Mouse (Mus musculus): ENCODE results near the gene 0610009B22Rik. TPM values are rescaled to one million over a fixed set of nuclear protein-coding genes. Genes with fewer than 3 reads are reported as not detected.
"Not testable (repeated sequence)": the region's sequence is repeated elsewhere in the genome, so short reads cannot be mapped to it uniquely, and the experiment has no call there.

Gene 0610009B22Rik
- polyA plus RNA-seq (2015; fragmentation: Nextera tagmentation; extraction: Ambion mirVana): 105 and 119 TPM in 2 replicates

DNA sequence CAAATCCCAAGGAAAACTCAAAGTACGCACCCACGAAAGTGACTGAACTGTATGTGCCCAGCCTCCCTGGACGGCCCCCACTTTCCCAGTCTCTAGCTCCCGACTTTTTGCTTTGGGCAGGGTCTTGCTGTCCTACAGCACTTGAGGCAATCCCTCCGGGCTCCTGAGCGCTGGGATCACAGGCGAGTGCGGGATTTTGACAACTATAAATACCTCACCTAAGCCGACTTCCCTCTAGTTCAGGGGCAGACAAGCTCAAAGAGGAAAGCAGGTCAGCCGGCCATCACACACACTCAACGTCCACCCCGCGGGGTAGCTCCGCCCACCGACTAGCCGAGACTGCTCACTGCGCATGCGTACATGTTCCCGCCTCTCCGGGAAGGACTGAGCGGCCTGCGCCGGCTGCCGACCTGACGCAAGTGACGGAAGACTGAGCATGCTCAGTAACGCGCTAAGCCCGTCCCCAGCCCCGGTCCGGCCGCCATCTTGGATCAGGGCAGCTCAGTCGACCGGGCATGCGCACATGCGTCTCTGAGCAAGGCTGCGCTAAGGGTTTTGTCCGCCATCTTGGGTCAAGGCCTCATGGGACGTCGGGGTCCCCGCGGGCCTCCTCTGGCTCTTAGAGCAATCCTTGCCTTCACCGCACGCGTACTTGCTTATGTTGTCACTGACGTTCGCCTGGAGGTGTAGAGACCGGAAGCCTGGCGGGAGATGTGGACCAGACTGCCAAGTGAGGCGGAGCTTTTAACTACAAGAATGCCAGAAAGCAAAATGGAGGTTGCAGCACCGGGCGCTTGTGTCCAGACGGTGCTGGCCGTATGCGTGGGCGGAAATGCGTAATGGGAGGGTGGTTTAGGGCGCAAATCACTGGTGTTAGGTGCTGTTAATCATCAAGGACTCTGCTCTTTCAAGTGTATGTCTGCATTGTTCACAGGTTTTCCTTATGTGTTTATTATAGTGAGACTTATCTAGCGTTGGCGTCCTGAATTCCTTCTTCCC, at the start of gene 0610009B22Rik:
TSS of gene 0610009B22Rik (minus strand) at position 545 of the 999 bp plus-strand sequence.
- Histone ChIP-seq H3K4me1 (peaks cover 10% of the 10 kb centered on the region), H3K4me3 (peak within 1 kb of the TSS; percentile 60), H3K27ac (peak within 1 kb of the TSS; percentile 99), H3K4me2 (peak within 1 kb of the TSS; percentile 69), H3K9ac (peak within 1 kb of the TSS; percentile 78), H3K36me3 (ENCODE audit: poor library complexity, severe bottlenecking) (peaks cover 11% of the 10 kb centered on the region; the same call in 1 of the 2 replicates), H3K27me3 (no peaks in the 10 kb centered on the region), H3K9me3 (replicated peaks) (no peaks in the 10 kb centered on the region)
- ATAC-seq: peak; percentile 99
- WGBS: under 1% methylated on average over 60 of the region's 60 CpGs

DNA sequence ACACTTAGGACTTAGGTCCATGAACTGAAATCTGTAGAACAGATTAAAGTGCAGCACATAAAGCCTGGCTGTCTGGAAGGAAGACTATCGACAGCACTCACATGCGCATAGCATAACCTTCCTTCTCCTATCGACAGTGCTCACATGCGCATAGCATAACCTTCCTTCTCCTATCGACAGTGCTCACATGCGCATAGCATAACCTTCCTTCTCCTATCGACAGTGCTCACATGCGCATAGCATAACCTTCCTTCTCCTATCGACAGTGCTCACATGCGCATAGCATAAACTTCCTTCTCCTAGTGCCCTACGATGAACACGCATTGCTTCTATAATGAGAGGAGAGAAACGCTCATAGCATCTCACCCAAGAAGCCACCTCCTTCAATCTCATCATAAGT, 45.5 kb upstream of the 0610009B22Rik start:
- not testable (repeated sequence) for H3K4me2 ChIP-seq; H3K9ac ChIP-seq; H3K27ac ChIP-seq; H3K27me3 ChIP-seq; H3K4me3 ChIP-seq; H3K4me1 ChIP-seq; ATAC-seq; H3K9me3 ChIP-seq (replicated peaks)
- WGBS: 97% methylated on average over 13 of the region's 13 CpGs
- H3K36me3 ChIP-seq (ENCODE audit: poor library complexity, severe bottlenecking): peaks cover 25% of the 10 kb centered on the region

DNA sequence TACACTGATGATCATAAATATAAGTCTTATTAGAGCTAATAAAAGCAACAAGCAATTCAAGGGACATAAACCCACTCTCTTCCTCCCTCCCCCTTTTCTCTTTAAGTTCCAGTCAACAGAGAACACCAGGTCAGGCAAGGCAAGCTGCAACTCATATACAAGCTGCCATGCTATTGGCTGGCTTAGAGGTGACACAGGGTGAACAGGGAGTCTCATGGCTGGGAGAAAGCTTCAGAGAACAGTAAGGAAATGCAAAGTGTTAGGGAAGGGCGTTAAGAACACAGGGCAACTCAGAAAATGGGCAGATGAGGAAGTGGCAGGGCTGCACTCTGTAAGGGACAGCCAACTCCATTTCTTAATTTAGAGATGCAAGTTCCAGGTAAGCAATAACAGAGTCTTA, 44.2 kb upstream of the 0610009B22Rik start:
- no peak overlapping the region for H3K4me2 ChIP-seq
- no peak for ATAC-seq
- no peaks in the 10 kb centered on the region for H3K27me3 ChIP-seq
- no peaks in the 10 kb centered on the region for H3K9me3 ChIP-seq (replicated peaks)
- peaks cover 25% of the 10 kb centered on the region for H3K36me3 ChIP-seq (ENCODE audit: poor library complexity, severe bottlenecking)
- no peak overlapping the region for H3K27ac ChIP-seq
- WGBS: 71% methylated on average over 1 of the region's 1 CpGs
- H3K4me1 ChIP-seq: no peaks in the 10 kb centered on the region
- no peak overlapping the region for H3K9ac ChIP-seq
- no peak overlapping the region for H3K4me3 ChIP-seq

DNA sequence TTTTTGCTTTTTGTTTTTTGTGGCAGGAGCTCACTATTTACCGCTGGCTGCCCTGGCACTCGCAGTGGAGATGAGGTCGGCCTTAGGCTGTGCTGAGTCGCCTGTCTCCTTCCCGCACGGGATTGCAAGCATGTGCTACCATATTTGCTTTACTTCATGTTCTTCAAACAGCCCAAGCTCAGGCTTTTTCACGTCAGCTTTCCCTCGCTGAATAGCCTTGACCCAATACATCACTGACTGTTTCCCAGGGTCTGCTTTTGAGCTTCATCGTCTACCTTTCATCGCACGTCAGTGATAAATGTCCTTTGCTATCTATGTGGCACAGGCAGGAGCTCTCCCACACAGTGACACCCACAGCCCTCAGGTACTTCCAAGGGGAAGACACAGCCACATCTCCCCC, 32.4 kb upstream of the 0610009B22Rik start:
- H3K4me3 ChIP-seq: no peak overlapping the region
- H3K36me3 ChIP-seq (ENCODE audit: poor library complexity, severe bottlenecking): peaks cover 81% of the 10 kb centered on the region
- H3K4me2 ChIP-seq: no peak overlapping the region
- H3K9ac ChIP-seq: no peak overlapping the region
- ATAC-seq: no peak
- H3K27me3 ChIP-seq: no peaks in the 10 kb centered on the region
- no peak overlapping the region for H3K27ac ChIP-seq
- H3K4me1 ChIP-seq: no peaks in the 10 kb centered on the region
- 97% methylated on average over 11 of the region's 11 CpGs for WGBS
- H3K9me3 ChIP-seq (replicated peaks): no peaks in the 10 kb centered on the region

DNA sequence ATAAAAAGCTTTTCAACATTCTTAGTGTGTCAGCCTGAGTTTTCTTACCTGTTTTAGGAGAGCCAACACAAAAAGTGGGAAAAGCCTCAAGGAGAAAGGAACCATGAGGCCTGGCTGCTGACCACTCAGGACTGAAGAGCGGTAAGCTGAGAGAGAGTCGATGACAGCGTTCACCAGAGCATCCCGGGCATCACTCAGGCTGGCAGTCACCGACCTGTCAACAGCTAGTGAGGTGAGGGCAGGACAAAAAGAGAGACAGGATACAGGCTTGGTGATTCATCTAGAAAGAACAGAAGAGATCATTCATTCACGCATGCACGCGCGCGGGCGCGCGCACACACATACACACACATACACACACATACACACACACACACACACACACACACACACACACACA, 18.4 kb upstream of the 0610009B22Rik start:
- Histone ChIP-seq H3K9ac (no peak overlapping the region), H3K9me3 (replicated peaks) (no peaks in the 10 kb centered on the region), H3K36me3 (ENCODE audit: poor library complexity, severe bottlenecking) (peaks cover 73% of the 10 kb centered on the region), H3K4me2 (no peak overlapping the region), H3K4me3 (no peak overlapping the region), H3K4me1 (no peaks in the 10 kb centered on the region), H3K27ac (no peak overlapping the region), H3K27me3 (no peaks in the 10 kb centered on the region)
- WGBS: 95% methylated on average over 12 of the region's 13 CpGs
- no peak for ATAC-seq

- H3K9ac ChIP-seq: no peak overlapping the region
- H3K4me2 ChIP-seq: no peak overlapping the region
- WGBS: 95% methylated on average over 10 of the region's 10 CpGs
- no peak for ATAC-seq
- no peaks in the 10 kb centered on the region for H3K4me1 ChIP-seq
- H3K27me3 ChIP-seq: no peaks in the 10 kb centered on the region
- H3K36me3 ChIP-seq (ENCODE audit: poor library complexity, severe bottlenecking): peaks cover 73% of the 10 kb centered on the region
- no peak overlapping the region for H3K27ac ChIP-seq
- H3K4me3 ChIP-seq: no peak overlapping the region
- H3K9me3 ChIP-seq (replicated peaks): no peaks in the 10 kb centered on the region
Measured at GRCm38 (mm10) chr11:51706451-51706850, 17.8 kb upstream of the 0610009B22Rik start.

DNA sequence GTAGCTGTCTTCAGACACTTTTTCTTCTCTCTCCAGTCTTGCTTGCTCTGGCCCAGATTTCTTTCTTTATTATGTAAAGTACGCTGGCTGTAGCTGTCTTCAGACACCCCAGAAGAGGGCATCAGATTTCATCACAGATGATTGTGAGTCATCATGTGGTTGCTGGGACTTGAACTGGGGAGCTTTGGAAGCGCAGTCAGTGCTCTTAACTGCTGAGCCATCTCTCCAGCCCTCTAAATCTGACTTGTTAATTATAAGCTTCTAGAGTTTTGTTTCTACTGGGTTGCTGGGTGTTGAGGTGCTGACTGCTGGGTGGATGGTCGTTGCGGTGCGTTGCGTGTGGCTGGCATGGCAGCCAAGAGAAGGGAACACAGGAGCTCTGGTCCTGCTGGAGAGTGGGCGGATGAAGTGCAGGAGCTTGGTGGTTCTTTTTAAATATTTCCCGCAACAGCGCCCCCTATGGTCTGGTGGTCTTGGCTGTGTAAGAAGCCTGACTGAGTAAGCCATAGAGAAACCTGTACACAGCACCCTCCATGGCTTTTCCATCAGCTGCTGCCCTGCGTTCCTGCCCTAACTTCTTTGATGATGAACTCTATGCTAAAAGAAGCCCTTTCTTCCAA, 14.8 kb upstream of the 0610009B22Rik start:
- Histone ChIP-seq H3K4me2 (no peak overlapping the region), H3K9me3 (replicated peaks) (no peaks in the 10 kb centered on the region), H3K4me1 (no peaks in the 10 kb centered on the region), H3K36me3 (ENCODE audit: poor library complexity, severe bottlenecking) (peaks cover 78% of the 10 kb centered on the region), H3K27ac (no peak overlapping the region), H3K27me3 (no peaks in the 10 kb centered on the region), H3K9ac (no peak overlapping the region), H3K4me3 (no peak overlapping the region)
- WGBS: 68% methylated on average over 10 of the region's 10 CpGs
- no peak for ATAC-seq

DNA sequence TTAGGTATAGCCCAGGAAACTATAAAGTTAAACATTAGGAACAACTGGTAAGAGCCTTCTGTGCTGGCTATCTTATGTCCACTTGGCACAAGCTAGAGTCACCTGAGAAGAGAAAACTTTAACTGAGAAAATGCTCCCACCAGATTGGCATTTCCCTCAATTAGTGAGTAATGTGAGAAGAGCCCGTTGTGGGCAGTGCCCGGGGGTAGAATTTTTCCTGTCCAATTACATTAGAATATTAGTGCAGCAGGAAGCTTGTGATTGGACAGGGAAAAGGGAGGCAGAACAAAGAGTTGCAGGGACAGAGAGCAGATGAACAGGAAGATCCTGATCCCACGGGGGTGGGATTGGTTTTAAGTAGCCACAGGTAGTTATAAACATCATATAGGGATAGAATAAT, 14.2 kb upstream of the 0610009B22Rik start:
- H3K9me3 ChIP-seq (replicated peaks): no peaks in the 10 kb centered on the region
- H3K4me1 ChIP-seq: no peaks in the 10 kb centered on the region
- H3K27ac ChIP-seq: no peak overlapping the region
- H3K4me2 ChIP-seq: no peak overlapping the region
- no peak overlapping the region for H3K4me3 ChIP-seq
- no peak overlapping the region for H3K9ac ChIP-seq
- H3K27me3 ChIP-seq: no peaks in the 10 kb centered on the region
- H3K36me3 ChIP-seq (ENCODE audit: poor library complexity, severe bottlenecking): peaks cover 79% of the 10 kb centered on the region
- 68% methylated on average over 3 of the region's 3 CpGs for WGBS
- no peak for ATAC-seq

GRCm38 (mm10) chr11:51694984-51695383, 6.3 kb upstream of the 0610009B22Rik start:
- H3K4me2 ChIP-seq: no peak overlapping the region
- WGBS: 95% methylated on average over 3 of the region's 3 CpGs

DNA sequence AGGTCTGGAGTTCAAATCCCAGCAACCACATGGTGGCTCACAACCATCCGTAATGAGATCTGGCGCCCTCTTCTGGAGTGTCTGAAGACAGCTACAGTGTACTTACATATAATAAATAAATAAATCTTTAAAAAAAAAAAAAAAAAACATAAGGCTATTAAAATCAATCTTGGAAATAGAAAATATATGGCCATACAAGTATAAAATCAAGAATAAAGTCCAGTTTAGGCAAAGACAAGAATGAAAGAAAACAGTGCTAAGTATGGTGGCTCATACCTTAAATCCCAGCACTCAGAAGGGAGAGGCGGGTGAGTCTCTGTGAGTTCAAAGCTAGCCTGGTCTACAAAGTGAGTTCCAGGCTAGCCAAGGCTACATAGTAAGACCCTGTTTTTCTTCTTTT, 1.9 kb upstream of the 0610009B22Rik start:
- H3K9me3 ChIP-seq (replicated peaks); H3K4me2 ChIP-seq; H3K4me3 ChIP-seq; H3K36me3 ChIP-seq (ENCODE audit: poor library complexity, severe bottlenecking); H3K9ac ChIP-seq; H3K27ac ChIP-seq; H3K27me3 ChIP-seq; H3K4me1 ChIP-seq; ATAC-seq: not testable (repeated sequence)
- 61% methylated on average over 3 of the region's 3 CpGs for WGBS

More at GRCm38 (mm10) chr11:51694984-51695383, 6.3 kb upstream of the 0610009B22Rik start:
- Histone ChIP-seq H3K9me3 (replicated peaks) (no peaks in the 10 kb centered on the region), H3K27ac (no peak overlapping the region), H3K27me3 (no peaks in the 10 kb centered on the region), H3K4me3 (no peak overlapping the region), H3K36me3 (ENCODE audit: poor library complexity, severe bottlenecking) (peaks cover 33% of the 10 kb centered on the region), H3K4me1 (no peaks in the 10 kb centered on the region), H3K9ac (no peak overlapping the region)
- no peak for ATAC-seq

DNA sequence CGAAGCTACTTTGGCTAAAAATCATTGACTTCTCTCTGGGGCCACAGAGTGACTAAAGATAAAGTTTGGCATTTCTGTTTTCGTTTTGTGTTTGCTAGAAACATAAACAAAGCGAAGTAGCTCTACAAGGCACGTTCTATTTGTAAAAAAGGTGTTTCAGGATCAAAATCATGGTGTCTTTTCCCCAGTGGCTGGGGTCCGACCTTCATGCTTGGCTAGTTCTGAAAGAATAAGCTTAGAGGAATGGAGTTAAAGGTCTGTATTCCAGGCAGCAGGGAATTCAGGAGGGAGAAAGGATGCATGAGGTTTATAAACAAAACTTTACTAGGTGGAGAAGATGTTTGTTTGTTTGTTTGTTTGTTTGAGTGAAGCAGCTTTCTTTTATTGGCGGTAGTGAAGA, 669 bp upstream of the 0610009B22Rik start:
- peak overlapping the region; percentile 78 for H3K9ac ChIP-seq
- peaks cover 10% of the 10 kb centered on the region for H3K4me1 ChIP-seq
- H3K36me3 ChIP-seq (ENCODE audit: poor library complexity, severe bottlenecking): peaks cover 11% of the 10 kb centered on the region; the same call in 1 of the 2 replicates
- H3K9me3 ChIP-seq (replicated peaks): no peaks in the 10 kb centered on the region
- H3K27me3 ChIP-seq: no peaks in the 10 kb centered on the region
- H3K4me2 ChIP-seq: peak overlapping the region; percentile 69
- peak overlapping the region; percentile 60 for H3K4me3 ChIP-seq
- peak overlapping the region; percentile 99 for H3K27ac ChIP-seq
- ATAC-seq: no peak
- 24% methylated on average over 6 of the region's 6 CpGs for WGBS

DNA sequence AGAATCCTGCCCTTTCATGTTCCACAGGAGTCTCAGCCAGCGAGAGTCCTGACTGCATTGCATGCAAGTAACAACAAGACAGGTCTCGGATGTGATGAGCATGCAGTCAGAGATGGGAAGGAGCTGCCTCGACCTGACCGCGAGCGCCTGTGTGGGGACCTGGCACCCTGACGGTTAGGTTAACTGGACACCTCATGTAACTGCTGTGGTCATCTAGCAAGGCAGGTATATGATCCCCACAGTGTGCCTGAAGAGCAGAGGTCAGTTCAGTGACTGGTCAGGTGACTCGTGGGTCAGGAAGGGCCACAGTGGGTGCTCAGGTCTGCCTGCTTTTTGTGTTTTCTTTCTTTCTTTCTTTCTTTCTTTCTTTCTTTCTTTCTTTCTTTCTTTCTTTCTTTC, 6.7 kb downstream of the 0610009B22Rik start:
- Histone ChIP-seq H3K36me3 (ENCODE audit: poor library complexity, severe bottlenecking) (peaks cover 11% of the 10 kb centered on the region; the same call in 1 of the 2 replicates), H3K27ac (no peak overlapping the region), H3K4me1 (0 out of 2 replicates have a peak, but pooled peaks cover 3% of the 10 kb centered on the region), H3K4me3 (no peak overlapping the region), H3K9me3 (replicated peaks) (no peaks in the 10 kb centered on the region), H3K4me2 (no peak overlapping the region), H3K9ac (peak overlapping the region; percentile 12; the same call in 1 of the 2 replicates), H3K27me3 (no peaks in the 10 kb centered on the region)
- no peak for ATAC-seq
- 56% methylated on average over 8 of the region's 8 CpGs for WGBS

All from forebrain, embryonic 13.5 days (tissue).